Mouse (Mus musculus): Measurements from ENCODE around the gene Mpv17l. TPM values are rescaled to one million over a fixed set of nuclear protein-coding genes. Genes with fewer than 3 reads are reported as not detected.

Gene Mpv17l
- polyA plus RNA-seq, 1 experiment = 0.88 TPM

- Histone ChIP-seq H3K4me2 (ENCODE audit: low read depth) (peak overlapping the region; percentile 25), H3K79me2 (ENCODE audit: control insufficient read depth, insufficient read depth) (no peaks in the 10 kb centered on the region), H3K27me3 (ENCODE audit: control insufficient read depth, insufficient read depth, insufficient read length) (no peaks in the 10 kb centered on the region), H3K4me3 (no peak overlapping the region), H3K36me3 (ENCODE audit: control insufficient read depth, insufficient read depth) (no peaks in the 10 kb centered on the region), H3ac (ENCODE audit: control insufficient read depth, insufficient read length) (no peak overlapping the region)
- TF ChIP-seq MYOG (IDR thresholded peaks at IDR 0.05; ENCODE audit: control insufficient read depth in 1 of 3, insufficient read depth in 1 of 3, insufficient read length in 2 of 3, low read depth in 2 of 3) = peak in 1 of 3 experiments; percentile 16
- TF ChIP-seq SRF (IDR thresholded peaks at IDR 0.05; ENCODE audit: control insufficient read depth, insufficient read length, low read depth) = no peak
Measured at GRCm38 (mm10) chr16:13945153-13945552, 42.2 kb downstream of the Mpv17l start.

- no peaks in the 10 kb centered on the region for H3K36me3 ChIP-seq (ENCODE audit: control insufficient read depth, insufficient read depth)
- TF ChIP-seq TCF3 (IDR thresholded peaks at IDR 0.05; ENCODE audit: insufficient read length, low read depth) = no peak
- no peak for TF ChIP-seq SRF (IDR thresholded peaks at IDR 0.05; ENCODE audit: control insufficient read depth, insufficient read length, low read depth)
- TF ChIP-seq USF1 (IDR thresholded peaks at IDR 0.05; ENCODE audit: low read depth) = no peak
- TF ChIP-seq POLR2AphosphoS2 (IDR thresholded peaks at IDR 0.05; ENCODE audit: insufficient read length, low read depth) = no peak
- TF ChIP-seq MYOD1 (IDR thresholded peaks at IDR 0.05; ENCODE audit: control insufficient read depth in 1 of 3, insufficient read length in 2 of 3, low read depth in 2 of 3) = no peak
- no peak for TF ChIP-seq TCF12 (IDR thresholded peaks at IDR 0.05; ENCODE audit: insufficient read depth, poor library complexity, severe bottlenecking)
- TF ChIP-seq CEBPB (IDR thresholded peaks at IDR 0.05; ENCODE audit: insufficient read depth, poor library complexity, severe bottlenecking) = no peak
- no peak for TF ChIP-seq E2F4 (IDR thresholded peaks at IDR 0.05; ENCODE audit: insufficient read depth)
- no peak for TF ChIP-seq MAX (IDR thresholded peaks at IDR 0.05; ENCODE audit: low read depth)
- TF ChIP-seq POLR2A (IDR thresholded peaks at IDR 0.05; ENCODE audit: insufficient read length, low read depth) = no peak
- TF ChIP-seq MYOG (IDR thresholded peaks at IDR 0.05; ENCODE audit: control insufficient read depth in 1 of 3, insufficient read depth in 1 of 3, insufficient read length in 2 of 3, low read depth in 2 of 3) = no peak
- TF ChIP-seq REST (IDR thresholded peaks at IDR 0.05; ENCODE audit: insufficient read depth, insufficient read length) = no peak
- no peaks in the 10 kb centered on the region for H3K79me2 ChIP-seq (ENCODE audit: control insufficient read depth, insufficient read depth)
- no peaks in the 10 kb centered on the region for H3K27me3 ChIP-seq (ENCODE audit: control insufficient read depth, insufficient read depth, insufficient read length)
- no peak overlapping the region for H3ac ChIP-seq (ENCODE audit: control insufficient read depth, insufficient read length)
- H3K4me2 ChIP-seq (ENCODE audit: low read depth) = no peak overlapping the region
- no peak overlapping the region for H3K4me3 ChIP-seq
Measured at GRCm38 (mm10) chr16:13946306-13946705, 43.3 kb downstream of the Mpv17l start.

- no peak for TF ChIP-seq SRF (IDR thresholded peaks at IDR 0.05; ENCODE audit: control insufficient read depth, insufficient read length, low read depth)
- TF ChIP-seq CEBPB (IDR thresholded peaks at IDR 0.05; ENCODE audit: insufficient read depth, poor library complexity, severe bottlenecking) = no peak
- H3K79me2 ChIP-seq (ENCODE audit: control insufficient read depth, insufficient read depth) = no peaks in the 10 kb centered on the region
- H3K4me2 ChIP-seq (ENCODE audit: low read depth) = no peak overlapping the region
- no peak overlapping the region for H3K4me3 ChIP-seq
- no peaks in the 10 kb centered on the region for H3K27me3 ChIP-seq (ENCODE audit: control insufficient read depth, insufficient read depth, insufficient read length)
- H3K36me3 ChIP-seq (ENCODE audit: control insufficient read depth, insufficient read depth) = no peaks in the 10 kb centered on the region
- no peak overlapping the region for H3ac ChIP-seq (ENCODE audit: control insufficient read depth, insufficient read length)
Measured at GRCm38 (mm10) chr16:13951245-13951644, 48.3 kb downstream of the Mpv17l start.

GRCm38 (mm10) chr16:13962053-13962452, 59.1 kb downstream of the Mpv17l start:
- Histone ChIP-seq H3K4me3 (no peak overlapping the region), H3K4me2 (ENCODE audit: low read depth) (no peak overlapping the region), H3K36me3 (ENCODE audit: control insufficient read depth, insufficient read depth) (no peaks in the 10 kb centered on the region), H3K79me2 (ENCODE audit: control insufficient read depth, insufficient read depth) (no peaks in the 10 kb centered on the region), H3ac (ENCODE audit: control insufficient read depth, insufficient read length) (no peak overlapping the region), H3K27me3 (ENCODE audit: control insufficient read depth, insufficient read depth, insufficient read length) (no peaks in the 10 kb centered on the region)
- TF ChIP-seq TCF12 (IDR thresholded peaks at IDR 0.05; ENCODE audit: insufficient read depth, poor library complexity, severe bottlenecking) (no peak), SRF (IDR thresholded peaks at IDR 0.05; ENCODE audit: control insufficient read depth, insufficient read length, low read depth) (no peak), MYOD1 (IDR thresholded peaks at IDR 0.05; ENCODE audit: control insufficient read depth in 1 of 3, insufficient read length in 2 of 3, low read depth in 2 of 3) (no peak), CEBPB (IDR thresholded peaks at IDR 0.05; ENCODE audit: insufficient read depth, poor library complexity, severe bottlenecking) (no peak), USF1 (IDR thresholded peaks at IDR 0.05; ENCODE audit: low read depth) (no peak), TCF3 (IDR thresholded peaks at IDR 0.05; ENCODE audit: insufficient read length, low read depth) (no peak), MAX (IDR thresholded peaks at IDR 0.05; ENCODE audit: low read depth) (no peak), POLR2AphosphoS2 (IDR thresholded peaks at IDR 0.05; ENCODE audit: insufficient read length, low read depth) (no peak), POLR2A (IDR thresholded peaks at IDR 0.05; ENCODE audit: insufficient read length, low read depth) (no peak), E2F4 (IDR thresholded peaks at IDR 0.05; ENCODE audit: insufficient read depth) (no peak), MYOG (IDR thresholded peaks at IDR 0.05; ENCODE audit: control insufficient read depth in 1 of 3, insufficient read depth in 1 of 3, insufficient read length in 2 of 3, low read depth in 2 of 3) (no peak), REST (IDR thresholded peaks at IDR 0.05; ENCODE audit: insufficient read depth, insufficient read length) (no peak)

GRCm38 (mm10) chr16:13969096-13969495, 66.1 kb downstream of the Mpv17l start:
- no peak overlapping the region for H3K4me3 ChIP-seq
- no peak overlapping the region for H3ac ChIP-seq (ENCODE audit: control insufficient read depth, insufficient read length)
- TF ChIP-seq POLR2AphosphoS2 (IDR thresholded peaks at IDR 0.05; ENCODE audit: insufficient read length, low read depth) = no peak
- TF ChIP-seq CEBPB (IDR thresholded peaks at IDR 0.05; ENCODE audit: insufficient read depth, poor library complexity, severe bottlenecking) = 0 out of 2 replicates have a peak, but pooled peaks have one; percentile 21
- H3K36me3 ChIP-seq (ENCODE audit: control insufficient read depth, insufficient read depth) = no peaks in the 10 kb centered on the region
- no peak overlapping the region for H3K4me2 ChIP-seq (ENCODE audit: low read depth)
- H3K79me2 ChIP-seq (ENCODE audit: control insufficient read depth, insufficient read depth) = no peaks in the 10 kb centered on the region
- H3K27me3 ChIP-seq (ENCODE audit: control insufficient read depth, insufficient read depth, insufficient read length) = no peaks in the 10 kb centered on the region

Measured in myocyte (in vitro differentiated cells).